Mouse (Mus musculus): ENCODE measurements around the gene Selenoi.

DNA sequence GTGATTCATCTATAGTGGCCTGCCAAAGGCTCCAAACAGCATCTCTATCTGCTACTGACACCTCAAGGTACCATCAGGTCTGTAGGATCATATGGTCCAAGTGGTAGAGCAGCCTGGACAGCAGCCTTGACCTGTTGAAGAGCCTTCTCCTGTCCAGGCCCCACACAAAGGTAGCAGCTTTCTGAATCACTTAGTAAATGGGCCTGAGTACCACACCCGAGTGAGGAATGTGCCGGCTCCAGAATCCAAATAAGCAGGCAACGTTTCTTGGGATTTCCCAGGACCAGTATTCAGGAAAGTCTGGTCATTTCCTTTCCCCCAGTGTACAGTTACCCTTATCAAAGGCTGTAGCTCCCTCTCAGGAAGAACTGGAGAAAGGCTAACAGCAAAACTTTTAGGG, 46.6 kb downstream of the Selenoi start:
- TF ChIP-seq CTCF (IDR thresholded peaks at IDR 0.05; ENCODE audit: insufficient read depth, low read length), result no peak
- TF ChIP-seq POLR2A (IDR thresholded peaks at IDR 0.05; ENCODE audit: borderline replicate concordance, extremely low read depth, low read depth, low read length), result no peak

All from lung, adult 2 months (tissue).